Mouse (Mus musculus) stomach, embryonic 16.5 days (tissue): Measurements from ENCODE around the gene Idh1. TPM values are rescaled to one million over a fixed set of nuclear protein-coding genes. Genes with fewer than 3 reads are reported as not detected.

Experiments used
- ATAC-seq: fragments of 200-750 bp; cut with Nextera tagmentation; 2 replicates; pipeline ENCODE4 v1.8.0; 2017; ENCODE audit warnings: moderate number of reproducible peaks, moderate TSS enrichment; ENCODE audit not compliant: insufficient read depth, low FRiP score
- H3K27ac ChIP-seq: fragments of 300-500 bp; sonication (generic); 2 replicates; pipeline ENCODE4 v1.5.1; 2014; ENCODE audit warnings: low read length
- H3K27me3 ChIP-seq: fragments of 300-500 bp; sonication (generic); 2 replicates; pipeline ENCODE4 v1.6.1; 2014; ENCODE audit warnings: low read length, control low read depth, mixed read lengths; ENCODE audit not compliant: control insufficient read depth, insufficient read depth
- H3K36me3 ChIP-seq: fragments of 300-500 bp; sonication (generic); 2 replicates; pipeline ENCODE4 v1.6.1; 2014; ENCODE audit warnings: low read length; ENCODE audit not compliant: control insufficient read depth, insufficient read depth
- H3K4me1 ChIP-seq: fragments of 300-500 bp; sonication (generic); 2 replicates; pipeline ENCODE4 v1.6.1; 2014; ENCODE audit warnings: low read length, control low read depth, mixed read lengths; ENCODE audit not compliant: control insufficient read depth, insufficient read depth
- H3K4me2 ChIP-seq: fragments of 300-500 bp; sonication (generic); 2 replicates; pipeline ENCODE4 v1.6.1; 2014; ENCODE audit warnings: low read depth, low read length, mixed read lengths
- H3K4me3 ChIP-seq: fragments of 300-500 bp; sonication (generic); replicated peaks from 2 replicates; pipeline ENCODE4 v1.5.1; 2014; ENCODE audit warnings: mild to moderate bottlenecking, low read length
- H3K9ac ChIP-seq: fragments of 300-500 bp; sonication (generic); 2 replicates; pipeline ENCODE4 v1.6.1; 2014; ENCODE audit warnings: low read length
- H3K9me3 ChIP-seq: fragments of 300-500 bp; sonication (generic); replicated peaks from 2 replicates; pipeline ENCODE4 v1.6.1; 2016; ENCODE audit warnings: low read length, control low read depth; ENCODE audit not compliant: control insufficient read depth
- WGBS: fragments of 180-500 bp; shearing (Covaris S2); extraction: QIAGEN DNeasy Blood & Tissue Kit; methylation state at CpG from one replicate; pipeline ENCODE4 v1.1.7; 2014; 5-methylcytosine and 5-hydroxymethylcytosine counted together
- polyA plus RNA-seq: library from polyadenylated mRNA; unstranded; fragments of >200 nt; fragmentation: Nextera tagmentation; extraction: Ambion mirVana; gene quantifications from 2 replicates; pipeline ENCODE4 v1.2.1, GENCODE M21; 2015

The Idh1 gene
- polyA plus RNA-seq, 1 experiment from 2014 or later: 159 TPM

DNA sequence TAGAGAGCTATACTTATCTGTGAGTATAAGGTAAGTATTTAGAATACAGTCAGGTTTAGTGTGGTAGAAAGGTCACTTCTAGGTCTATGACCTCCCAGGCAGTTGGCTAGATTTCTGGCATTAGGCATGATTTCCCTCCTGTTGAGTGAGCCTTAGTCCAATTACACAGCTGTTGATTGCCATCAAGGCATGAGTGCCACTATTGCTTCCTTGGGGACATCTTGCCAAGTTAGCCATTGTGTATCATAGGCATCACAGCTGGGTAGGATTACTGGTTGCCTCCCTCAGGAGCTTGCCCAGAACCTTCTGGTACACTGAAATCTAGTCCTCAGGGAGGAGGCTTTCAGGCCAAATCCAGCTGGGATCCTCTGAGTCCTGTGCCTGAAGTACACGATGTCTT lies 53.5 kb downstream of the Idh1 start:
- Histone ChIP-seq H3K9ac (no peak overlapping the region), H3K4me2 (no peak overlapping the region), H3K27me3 (no peaks in the 10 kb centered on the region), H3K27ac (no peak overlapping the region), H3K36me3 (no peaks in the 10 kb centered on the region), H3K4me1 (no peaks in the 10 kb centered on the region), H3K4me3 (no peak overlapping the region), H3K9me3 (no peaks in the 10 kb centered on the region)
- no peak for ATAC-seq
- 83% methylated on average over 1 of the region's 1 CpGs for WGBS

DNA sequence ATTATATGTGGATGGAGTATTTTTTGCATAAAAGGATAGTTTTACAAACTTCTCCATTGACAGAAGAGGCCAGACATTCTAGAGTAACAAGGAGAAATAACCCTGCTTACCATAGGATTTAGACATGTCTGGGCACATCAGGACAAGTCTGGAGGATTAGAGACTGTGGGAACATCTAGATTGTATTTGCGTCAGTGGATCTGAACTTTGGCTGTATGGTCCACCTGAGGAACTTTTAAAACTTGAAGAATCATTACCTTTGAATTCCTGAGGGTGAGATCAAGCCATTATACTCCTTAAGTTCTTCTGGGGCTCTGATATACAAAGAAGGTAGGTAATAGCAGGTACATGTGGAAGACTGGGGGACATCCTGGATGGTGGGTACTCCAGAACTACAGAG lies 54.6 kb downstream of the Idh1 start:
- Histone ChIP-seq H3K4me1 (no peaks in the 10 kb centered on the region), H3K9ac (no peak overlapping the region), H3K4me3 (no peak overlapping the region), H3K36me3 (no peaks in the 10 kb centered on the region), H3K4me2 (no peak overlapping the region), H3K9me3 (no peaks in the 10 kb centered on the region), H3K27me3 (no peaks in the 10 kb centered on the region), H3K27ac (no peak overlapping the region)
- WGBS: 87% methylated on average over 1 of the region's 1 CpGs
- no peak for ATAC-seq

DNA sequence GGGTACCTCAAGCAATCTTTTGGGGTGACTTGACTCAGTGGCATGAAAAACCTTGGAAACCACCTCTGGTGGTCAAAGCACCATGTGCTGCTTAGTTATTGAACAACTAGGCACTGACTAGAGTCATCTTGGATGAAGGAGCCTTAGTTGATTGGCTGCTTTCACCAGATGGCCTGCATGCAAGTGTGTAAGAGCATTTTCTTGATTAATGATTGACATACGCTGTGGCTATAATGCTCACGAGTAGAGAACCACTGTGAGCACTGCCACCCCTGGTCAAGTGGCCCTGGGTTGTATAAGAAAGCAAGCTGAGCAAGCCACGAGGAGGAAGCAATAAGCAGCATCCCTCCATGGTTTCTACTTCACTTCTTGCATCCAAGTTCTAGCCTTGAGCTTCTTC lies 56.1 kb downstream of the Idh1 start:
- no peaks in the 10 kb centered on the region for H3K27me3 ChIP-seq
- H3K27ac ChIP-seq: no peak overlapping the region
- no peak overlapping the region for H3K4me3 ChIP-seq
- no peak overlapping the region for H3K4me2 ChIP-seq
- H3K9me3 ChIP-seq: no peaks in the 10 kb centered on the region
- no peaks in the 10 kb centered on the region for H3K4me1 ChIP-seq
- 72% methylated on average over 3 of the region's 3 CpGs for WGBS
- no peaks in the 10 kb centered on the region for H3K36me3 ChIP-seq
- no peak for ATAC-seq
- H3K9ac ChIP-seq: no peak overlapping the region

DNA sequence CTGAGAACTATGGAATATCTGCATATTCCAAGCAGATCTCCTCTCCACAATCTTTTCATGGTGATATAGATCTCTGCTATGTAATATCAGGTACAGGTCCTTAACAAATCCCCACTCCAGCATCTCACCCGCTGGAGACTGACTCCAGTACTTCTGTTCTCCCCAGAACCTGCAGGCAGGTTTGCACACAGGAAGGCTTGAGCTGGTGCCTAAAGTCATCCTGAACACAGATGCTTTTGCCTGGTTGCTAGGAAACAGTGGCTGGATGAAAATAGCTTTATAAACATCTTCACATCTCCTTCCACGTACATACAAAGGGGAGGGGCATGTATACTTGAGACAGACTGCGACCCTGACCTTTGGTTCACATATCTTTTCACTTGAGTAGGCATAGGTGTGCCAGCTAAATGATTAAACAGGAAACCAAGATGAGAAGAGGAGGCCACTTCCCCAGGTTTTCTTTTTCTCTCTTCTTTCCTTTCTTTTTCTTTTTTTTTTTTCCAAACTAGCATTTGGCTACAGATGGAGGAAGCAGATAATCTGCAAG lies 56.6 kb downstream of the Idh1 start:
- H3K4me1 ChIP-seq: no peaks in the 10 kb centered on the region
- WGBS: 56% methylated on average over 3 of the region's 3 CpGs
- H3K4me2 ChIP-seq: no peak overlapping the region
- H3K36me3 ChIP-seq: no peaks in the 10 kb centered on the region
- no peaks in the 10 kb centered on the region for H3K27me3 ChIP-seq
- no peak overlapping the region for H3K4me3 ChIP-seq
- no peak overlapping the region for H3K9ac ChIP-seq
- no peaks in the 10 kb centered on the region for H3K9me3 ChIP-seq
- H3K27ac ChIP-seq: no peak overlapping the region
- ATAC-seq: no peak

DNA sequence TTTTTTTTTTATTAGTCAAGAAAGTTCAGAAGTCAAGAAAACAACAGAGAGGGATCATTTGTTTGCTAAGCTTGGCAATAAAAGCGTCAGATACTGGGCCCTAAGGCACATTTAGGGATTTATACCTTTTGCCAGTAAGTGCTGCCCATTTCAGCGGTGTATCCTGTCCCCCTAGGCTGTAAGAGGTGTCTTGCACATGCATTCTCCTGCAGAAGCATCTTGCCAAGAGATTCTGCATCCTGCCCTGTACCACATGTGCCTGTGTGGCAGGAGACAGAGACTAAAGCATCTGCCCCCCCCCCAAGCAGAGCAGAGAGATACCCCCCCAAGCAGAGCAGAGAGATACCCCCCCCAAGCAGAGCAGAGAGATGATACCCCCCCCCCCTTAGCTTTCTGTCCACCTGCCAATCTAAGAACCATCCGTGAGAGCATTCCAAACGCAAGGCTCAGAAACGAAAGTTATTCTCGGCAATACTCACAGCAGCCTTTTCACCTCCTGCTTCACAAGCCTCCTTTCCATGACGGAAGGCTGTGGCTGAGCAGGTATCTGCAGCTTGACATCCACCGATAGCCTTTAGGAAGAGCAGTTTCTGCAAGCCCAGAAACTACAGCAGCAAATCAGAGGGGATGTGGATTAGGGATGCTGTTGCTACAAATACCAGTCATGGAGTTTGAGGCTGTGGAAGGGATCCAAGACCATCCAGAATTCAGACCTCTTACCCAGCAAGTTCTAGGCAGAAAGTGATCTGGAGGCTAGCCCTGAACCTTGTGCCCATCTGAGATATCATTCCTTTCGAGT lies 63.5 kb downstream of the Idh1 start, which contains the start of gene D630023F18Rik:
Gene D630023F18Rik (minus strand): TSS at position 641 of the 799 bp plus-strand sequence.
- WGBS: 30% methylated on average over 9 of the region's 9 CpGs
- H3K4me2 ChIP-seq: peak within 1 kb of the TSS; percentile 46
- ATAC-seq: no peak

DNA sequence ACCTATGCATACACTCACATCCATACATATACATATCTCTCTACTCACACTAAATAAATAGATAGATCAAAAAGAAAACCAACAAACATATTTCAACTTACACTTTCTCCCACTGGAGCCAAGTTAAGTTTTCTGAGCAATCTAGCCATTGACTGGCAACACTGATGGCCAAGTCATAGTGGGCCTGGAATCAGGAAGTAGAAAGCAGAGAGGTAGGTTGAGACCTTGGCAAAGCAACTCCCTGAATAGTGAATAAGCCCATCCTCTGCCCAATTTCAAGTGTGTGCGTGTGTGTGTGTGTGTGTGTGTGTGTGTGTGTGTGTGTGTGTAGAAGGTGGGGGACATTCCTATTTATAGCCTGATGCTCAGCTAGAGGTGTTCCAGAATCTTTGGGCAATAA lies 66.9 kb downstream of the Idh1 start, which contains the start of gene Gm28845:
Gene Gm28845 (minus strand): TSS at position 121 of the 400 bp plus-strand sequence.
- no peaks in the 10 kb centered on the region for H3K4me1 ChIP-seq
- H3K4me2 ChIP-seq: no peak within 1 kb of the TSS
- 93% methylated on average over 1 of the region's 1 CpGs for WGBS
- H3K9ac ChIP-seq: no peak within 1 kb of the TSS
- H3K4me3 ChIP-seq: no peak within 1 kb of the TSS
- no peaks in the 10 kb centered on the region for H3K36me3 ChIP-seq
- no peaks in the 10 kb centered on the region for H3K9me3 ChIP-seq
- no peaks in the 10 kb centered on the region for H3K27me3 ChIP-seq
- peak within 1 kb of the TSS; percentile 82 for H3K27ac ChIP-seq
- no peak for ATAC-seq

More for the DNA sequence above, 63.5 kb downstream of the Idh1 start, which contains the start of gene D630023F18Rik:
- Histone ChIP-seq H3K27me3 (no peaks in the 10 kb centered on the region), H3K9me3 (no peaks in the 10 kb centered on the region), H3K27ac (no peak within 1 kb of the TSS), H3K4me1 (no peaks in the 10 kb centered on the region), H3K4me3 (peak within 1 kb of the TSS; percentile 25), H3K36me3 (no peaks in the 10 kb centered on the region), H3K9ac (peak within 1 kb of the TSS; percentile 35; the same call in 1 of the 2 replicates)

DNA sequence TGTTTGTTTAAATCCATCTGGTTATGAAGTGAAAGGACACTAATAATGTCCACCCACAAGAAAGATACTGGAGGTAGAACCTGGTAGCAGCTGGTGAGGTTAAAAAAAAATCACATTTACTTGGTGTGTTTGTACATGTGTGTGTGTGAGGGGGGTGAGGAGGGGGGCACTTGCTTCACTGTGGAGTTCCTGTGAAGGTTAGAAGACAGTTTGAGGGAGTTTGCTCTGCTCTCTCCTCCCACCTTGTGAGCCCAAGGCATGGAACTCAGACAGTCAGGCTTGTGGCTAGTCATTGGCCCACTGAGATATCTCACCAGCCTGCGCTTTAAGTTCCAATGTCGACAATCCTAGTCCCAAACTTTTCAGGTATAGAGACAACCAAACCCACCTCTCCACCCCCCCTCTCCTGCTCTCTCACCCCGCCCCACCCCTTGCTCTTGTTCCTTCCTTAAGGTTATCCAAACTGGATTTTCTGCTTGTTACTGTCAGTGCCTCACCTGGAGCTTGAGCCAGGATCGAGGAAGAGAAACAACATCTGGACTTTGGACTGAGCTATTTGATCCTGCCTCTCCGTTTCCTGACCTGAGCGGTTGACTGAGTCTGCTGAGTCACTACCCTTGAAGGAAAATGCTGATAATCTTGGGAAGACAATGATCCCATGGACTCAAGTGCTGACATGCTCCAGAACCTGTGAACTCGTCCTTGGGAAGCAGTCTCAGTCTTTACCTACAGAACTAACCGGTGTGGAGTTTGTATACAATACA lies 68.0 kb downstream of the Idh1 start:
- ATAC-seq: peak; percentile 86; the same call in 1 of the 2 replicates
- no peaks in the 10 kb centered on the region for H3K36me3 ChIP-seq
- H3K4me3 ChIP-seq: no peak overlapping the region
- H3K4me2 ChIP-seq: no peak overlapping the region
- H3K9me3 ChIP-seq: no peaks in the 10 kb centered on the region
- H3K9ac ChIP-seq: no peak overlapping the region
- no peaks in the 10 kb centered on the region for H3K27me3 ChIP-seq
- peak overlapping the region; percentile 82 for H3K27ac ChIP-seq
- no peaks in the 10 kb centered on the region for H3K4me1 ChIP-seq
- 48% methylated on average over 8 of the region's 8 CpGs for WGBS

DNA sequence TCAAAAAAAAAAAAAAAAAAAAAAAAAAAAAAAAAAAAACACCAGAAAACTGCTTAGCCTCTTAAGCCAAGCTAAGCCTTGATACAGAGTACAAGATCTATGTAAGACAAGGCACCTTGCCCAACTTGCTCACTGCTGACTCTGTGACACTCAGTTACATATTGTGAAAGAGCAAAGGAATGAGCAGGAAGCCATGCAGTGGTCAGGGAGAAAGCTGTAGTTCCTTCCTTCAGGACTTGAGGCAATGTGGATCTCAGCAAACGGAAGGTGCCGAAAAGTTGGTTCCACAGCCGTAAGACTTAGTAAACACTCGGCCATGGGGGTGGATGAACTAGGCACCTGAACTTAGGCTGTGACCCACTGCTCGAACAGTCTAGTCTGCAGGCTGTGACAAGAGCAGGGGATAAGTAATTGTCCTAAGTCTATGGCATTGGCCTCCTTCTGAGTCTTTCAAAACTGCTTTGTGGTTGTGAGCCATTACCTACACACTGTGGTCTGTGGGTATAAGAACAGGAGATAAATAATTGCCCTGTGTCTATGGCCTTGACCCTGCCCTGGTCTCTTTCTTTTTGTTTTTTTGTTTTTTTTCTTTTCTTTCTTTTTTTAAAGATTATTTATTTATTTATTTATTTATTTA lies 72.6 kb downstream of the Idh1 start:
- Histone ChIP-seq H3K4me3 (no peak overlapping the region), H3K9ac (no peak overlapping the region), H3K4me1 (no peaks in the 10 kb centered on the region), H3K4me2 (no peak overlapping the region), H3K27ac (no peak overlapping the region), H3K9me3 (no peaks in the 10 kb centered on the region), H3K27me3 (no peaks in the 10 kb centered on the region), H3K36me3 (no peaks in the 10 kb centered on the region)
- no peak for ATAC-seq
- WGBS: 88% methylated on average over 5 of the region's 5 CpGs
